Mouse (Mus musculus) stomach, postnatal 0 days (tissue): ENCODE data around the gene Ccdc116.

Source experiments
- CTCF ChIP-seq: IDR thresholded peaks from 2 replicates; pipeline ENCODE4 v1.5.1; 2016; ENCODE audit warnings: antibody characterized with exemption, low read depth, mild to moderate bottlenecking, moderate library complexity
- EP300 ChIP-seq: optimal IDR thresholded peaks from 2 replicates; pipeline ENCODE3; 2016; ENCODE audit warnings: antibody characterized with exemption

DNA sequence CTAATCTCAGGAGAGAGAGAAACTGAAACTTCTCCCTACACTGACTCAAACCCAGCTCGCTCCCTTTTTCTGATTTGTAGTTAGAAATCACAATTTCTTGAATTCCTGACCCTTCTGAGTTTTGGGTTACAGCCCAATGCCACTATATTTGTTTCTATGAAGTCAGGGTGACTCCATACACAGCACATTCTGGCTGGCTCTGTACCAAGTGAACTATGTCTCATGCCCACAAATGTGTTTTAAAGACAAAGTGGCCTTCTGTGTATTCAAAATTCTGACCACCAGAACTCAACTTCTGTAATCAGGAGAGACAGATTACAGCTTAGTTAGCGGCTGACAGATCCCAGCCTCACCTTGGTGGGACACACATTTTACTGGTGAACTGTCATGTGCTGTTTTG, 7.3 kb upstream of the Ccdc116 start:
- no peak for TF ChIP-seq CTCF
- no peak for TF ChIP-seq EP300
